Mouse (Mus musculus) midbrain, embryonic 12.5 days (tissue): ENCODE measurements at regions not wholly inside any gene's neighbourhood (a gene's known extent, or its start where the extent isn't known, plus 50 kb on each side); places are given as distances from the start of the nearest gene placed in this dataset.

Experiments used
- ATAC-seq: fragments of 200-750 bp; cut with Nextera tagmentation; 2 replicates; pipeline ENCODE4 v1.8.0; 2017; ENCODE audit warnings: low read depth, moderate TSS enrichment, moderate library complexity; ENCODE audit not compliant: low FRiP score
- H3K27ac ChIP-seq: fragments of 300-500 bp; sonication (generic); replicated peaks from 2 replicates; pipeline ENCODE4 v1.5.1; 2016; ENCODE audit warnings: mild to moderate bottlenecking
- H3K27me3 ChIP-seq: fragments of 300-500 bp; sonication (generic); 2 replicates; pipeline ENCODE4 v1.6.1; 2016; ENCODE audit warnings: mild to moderate bottlenecking
- H3K36me3 ChIP-seq: fragments of 300-500 bp; sonication (generic); 2 replicates; pipeline ENCODE4 v1.6.1; 2016
- H3K4me1 ChIP-seq: fragments of 300-500 bp; sonication (generic); 2 replicates; pipeline ENCODE4 v1.6.1; 2016
- H3K4me2 ChIP-seq: fragments of 300-500 bp; sonication (generic); replicated peaks from 2 replicates; pipeline ENCODE4 v1.6.1; 2016; ENCODE audit warnings: mild to moderate bottlenecking, moderate library complexity
- H3K4me3 ChIP-seq: fragments of 300-500 bp; sonication (generic); 2 replicates; pipeline ENCODE4 v1.5.1; 2016; ENCODE audit warnings: mild to moderate bottlenecking
- H3K9ac ChIP-seq: fragments of 300-500 bp; sonication (generic); replicated peaks from 2 replicates; pipeline ENCODE4 v1.6.1; 2016; ENCODE audit warnings: mild to moderate bottlenecking, moderate library complexity
- H3K9me3 ChIP-seq: fragments of 300-500 bp; sonication (generic); 2 replicates; pipeline ENCODE4 v1.6.1; 2016; ENCODE audit warnings: mild to moderate bottlenecking
- WGBS: fragments of 180-500 bp; shearing (Covaris S2); methylation state at CpG from one replicate; pipeline ENCODE4 v1.1.7; 2016; 5-methylcytosine and 5-hydroxymethylcytosine counted together

- Histone ChIP-seq H3K4me2 (no peak overlapping the region), H3K4me1 (no peaks in the 10 kb centered on the region), H3K9ac (no peak overlapping the region), H3K36me3 (no peaks in the 10 kb centered on the region), H3K27me3 (no peaks in the 10 kb centered on the region), H3K4me3 (no peak overlapping the region), H3K9me3 (no peaks in the 10 kb centered on the region), H3K27ac (no peak overlapping the region)
- ATAC-seq = no peak
These were observed 186.1 kb downstream of the Lurap1l start for GRCm38 (mm10) chr4:81096581-81096980.

GRCm38 (mm10) chr4:81097597-81097996 lies 187.2 kb downstream of the Lurap1l start:
- Histone ChIP-seq H3K9me3 (no peaks in the 10 kb centered on the region), H3K4me2 (no peak overlapping the region), H3K9ac (no peak overlapping the region), H3K36me3 (no peaks in the 10 kb centered on the region), H3K4me3 (no peak overlapping the region), H3K4me1 (no peaks in the 10 kb centered on the region), H3K27me3 (no peaks in the 10 kb centered on the region), H3K27ac (no peak overlapping the region)
- no peak for ATAC-seq
- 94% methylated on average over 1 of the region's 1 CpGs for WGBS

- no peak overlapping the region for H3K4me2 ChIP-seq
- no peaks in the 10 kb centered on the region for H3K4me1 ChIP-seq
- H3K36me3 ChIP-seq = no peaks in the 10 kb centered on the region
- no peaks in the 10 kb centered on the region for H3K9me3 ChIP-seq
- WGBS = 86% methylated on average over 2 of the region's 2 CpGs
- no peak overlapping the region for H3K9ac ChIP-seq
- no peak overlapping the region for H3K4me3 ChIP-seq
- no peak overlapping the region for H3K27ac ChIP-seq
- H3K27me3 ChIP-seq = no peaks in the 10 kb centered on the region
- ATAC-seq = no peak
These were observed 190.6 kb downstream of the Lurap1l start for GRCm38 (mm10) chr4:81101049-81101448.

GRCm38 (mm10) chr4:81111307-81111706 lies 200.9 kb downstream of the Lurap1l start:
- Histone ChIP-seq H3K4me1 (no peaks in the 10 kb centered on the region), H3K36me3 (no peaks in the 10 kb centered on the region), H3K4me2 (no peak overlapping the region), H3K27ac (no peak overlapping the region), H3K9me3 (no peaks in the 10 kb centered on the region), H3K9ac (no peak overlapping the region), H3K27me3 (no peaks in the 10 kb centered on the region), H3K4me3 (no peak overlapping the region)
- ATAC-seq = no peak
- 55% methylated on average over 3 of the region's 3 CpGs for WGBS

- WGBS = 85% methylated on average over 7 of the region's 7 CpGs
- no peak for ATAC-seq
- Histone ChIP-seq H3K4me1 (no peaks in the 10 kb centered on the region), H3K4me2 (no peak overlapping the region), H3K27ac (no peak overlapping the region), H3K9me3 (no peaks in the 10 kb centered on the region), H3K36me3 (no peaks in the 10 kb centered on the region), H3K27me3 (no peaks in the 10 kb centered on the region), H3K4me3 (no peak overlapping the region), H3K9ac (no peak overlapping the region)
These were observed 206.0 kb downstream of the Lurap1l start for GRCm38 (mm10) chr4:81116411-81116810.

GRCm38 (mm10) chr4:81124155-81124554 lies 213.7 kb downstream of the Lurap1l start:
- H3K9me3 ChIP-seq = no peaks in the 10 kb centered on the region
- 49% methylated on average over 3 of the region's 3 CpGs for WGBS
- H3K9ac ChIP-seq = no peak overlapping the region
- no peaks in the 10 kb centered on the region for H3K27me3 ChIP-seq
- no peak overlapping the region for H3K4me3 ChIP-seq
- H3K27ac ChIP-seq = no peak overlapping the region
- H3K4me1 ChIP-seq = no peaks in the 10 kb centered on the region
- H3K36me3 ChIP-seq = no peaks in the 10 kb centered on the region
- no peak for ATAC-seq
- H3K4me2 ChIP-seq = no peak overlapping the region

GRCm38 (mm10) chr4:81129874-81130273 lies 219.4 kb downstream of the Lurap1l start:
- WGBS = 73% methylated on average over 2 of the region's 2 CpGs

GRCm38 (mm10) chr4:81173111-81173510 lies 262.7 kb downstream of the Lurap1l start:
- H3K27ac ChIP-seq = no peak overlapping the region
- H3K9me3 ChIP-seq = no peaks in the 10 kb centered on the region
- H3K4me3 ChIP-seq = no peak overlapping the region
- H3K27me3 ChIP-seq = no peaks in the 10 kb centered on the region
- H3K9ac ChIP-seq = no peak overlapping the region
- WGBS = 94% methylated on average over 2 of the region's 2 CpGs
- H3K36me3 ChIP-seq = no peaks in the 10 kb centered on the region
- H3K4me2 ChIP-seq = no peak overlapping the region
- no peaks in the 10 kb centered on the region for H3K4me1 ChIP-seq
- no peak for ATAC-seq

More at GRCm38 (mm10) chr4:81129874-81130273, 219.4 kb downstream of the Lurap1l start:
- H3K36me3 ChIP-seq = no peaks in the 10 kb centered on the region
- no peak overlapping the region for H3K4me3 ChIP-seq
- no peaks in the 10 kb centered on the region for H3K27me3 ChIP-seq
- no peak overlapping the region for H3K4me2 ChIP-seq
- H3K4me1 ChIP-seq = no peaks in the 10 kb centered on the region
- H3K9ac ChIP-seq = no peak overlapping the region
- ATAC-seq = no peak
- H3K9me3 ChIP-seq = no peaks in the 10 kb centered on the region
- H3K27ac ChIP-seq = no peak overlapping the region

GRCm38 (mm10) chr4:81177443-81178041 lies 265.1 kb downstream of the Mpdz start:
- no peak for ATAC-seq
- Histone ChIP-seq H3K9me3 (no peaks in the 10 kb centered on the region), H3K36me3 (no peaks in the 10 kb centered on the region), H3K4me3 (no peak overlapping the region), H3K4me1 (0 out of 2 replicates have a peak, but pooled peaks cover 3% of the 10 kb centered on the region), H3K27me3 (no peaks in the 10 kb centered on the region), H3K9ac (no peak overlapping the region), H3K27ac (no peak overlapping the region), H3K4me2 (no peak overlapping the region)
- WGBS = 79% methylated on average over 11 of the region's 11 CpGs

- Histone ChIP-seq H3K36me3 (no peaks in the 10 kb centered on the region), H3K27me3 (no peaks in the 10 kb centered on the region), H3K4me2 (no peak overlapping the region), H3K9me3 (no peaks in the 10 kb centered on the region), H3K27ac (no peak overlapping the region), H3K9ac (no peak overlapping the region), H3K4me1 (0 out of 2 replicates have a peak, but pooled peaks cover 3% of the 10 kb centered on the region), H3K4me3 (no peak overlapping the region)
- 82% methylated on average over 14 of the region's 14 CpGs for WGBS
- 0 out of 2 replicates have a peak, but pooled peaks have one; percentile 5 for ATAC-seq
These were observed 264.4 kb downstream of the Mpdz start for GRCm38 (mm10) chr4:81178047-81178781.

- H3K9ac ChIP-seq = no peak overlapping the region
- no peaks in the 10 kb centered on the region for H3K9me3 ChIP-seq
- peak; percentile 96 for ATAC-seq
- H3K4me2 ChIP-seq = no peak overlapping the region
- H3K4me1 ChIP-seq = 0 out of 2 replicates have a peak, but pooled peaks cover 3% of the 10 kb centered on the region
- 2% methylated on average over 12 of the region's 12 CpGs for WGBS
- H3K27me3 ChIP-seq = no peaks in the 10 kb centered on the region
- no peaks in the 10 kb centered on the region for H3K36me3 ChIP-seq
- no peak overlapping the region for H3K27ac ChIP-seq
- no peak overlapping the region for H3K4me3 ChIP-seq
These were observed 263.9 kb downstream of the Mpdz start for GRCm38 (mm10) chr4:81178782-81179135.

- Histone ChIP-seq H3K27me3 (no peaks in the 10 kb centered on the region), H3K27ac (no peak overlapping the region), H3K4me2 (no peak overlapping the region), H3K4me1 (peaks cover 6% of the 10 kb centered on the region; the same call in 1 of the 2 replicates), H3K9ac (no peak overlapping the region), H3K9me3 (no peaks in the 10 kb centered on the region), H3K36me3 (no peaks in the 10 kb centered on the region), H3K4me3 (no peak overlapping the region)
- 0 out of 2 replicates have a peak, but pooled peaks have one; percentile 54 for ATAC-seq
- 89% methylated on average over 1 of the region's 1 CpGs for WGBS
These were observed 226.5 kb downstream of the Mpdz start for GRCm38 (mm10) chr4:81216123-81216522.
